Mouse (Mus musculus) hindbrain, postnatal 0 days (tissue): ENCODE measurements around the gene Myo3a. TPM values are rescaled to one million over a fixed set of nuclear protein-coding genes. Genes with fewer than 3 reads are reported as not detected.
"Not testable (repeated sequence)": the region's sequence is repeated elsewhere in the genome, so short reads cannot be mapped to it uniquely, and the experiment has no call there.

Source experiments
- ATAC-seq: fragments of 200-750 bp; cut with Nextera tagmentation; 2 replicates; pipeline ENCODE4 v1.8.0; 2017; ENCODE audit warnings: mild to moderate bottlenecking, moderate TSS enrichment, moderate library complexity
- DNase-seq: peaks from one replicate; pipeline ENCODE4 v3.0.0-alpha.2; 2015; ENCODE audit warnings: low spot score
- H3K27ac ChIP-seq: fragments of 300-500 bp; sonication (generic); 2 replicates; pipeline ENCODE4 v1.5.1; 2014; ENCODE audit warnings: mild to moderate bottlenecking
- H3K27me3 ChIP-seq: fragments of 300-500 bp; sonication (generic); 2 replicates; pipeline ENCODE4 v1.6.1; 2014; ENCODE audit warnings: low read length, mixed read lengths; ENCODE audit not compliant: insufficient read depth
- H3K36me3 ChIP-seq: fragments of 300-500 bp; sonication (generic); 2 replicates; pipeline ENCODE4 v1.6.1; 2014; ENCODE audit warnings: low read length, mixed read lengths; ENCODE audit not compliant: insufficient read depth
- H3K4me1 ChIP-seq: fragments of 300-500 bp; sonication (generic); 2 replicates; pipeline ENCODE4 v1.6.1; 2014; ENCODE audit warnings: antibody characterized with exemption, low read length, mixed read lengths; ENCODE audit not compliant: insufficient read depth
- H3K4me2 ChIP-seq: fragments of 300-500 bp; sonication (generic); 2 replicates; pipeline ENCODE4 v1.6.1; 2014; ENCODE audit warnings: low read depth, mild to moderate bottlenecking, low read length, moderate library complexity, mixed read lengths
- H3K4me3 ChIP-seq: fragments of 300-500 bp; sonication (generic); 2 replicates; pipeline ENCODE4 v1.5.1; 2014; ENCODE audit warnings: low read length
- H3K9ac ChIP-seq: fragments of 300-500 bp; sonication (generic); replicated peaks from 2 replicates; pipeline ENCODE4 v1.6.1; 2014; ENCODE audit warnings: mild to moderate bottlenecking, low read length, moderate library complexity, mixed read lengths
- H3K9me3 ChIP-seq: fragments of 300-500 bp; sonication (generic); 2 replicates; pipeline ENCODE4 v1.6.1; 2016; ENCODE audit warnings: low read length, mixed read lengths
- CTCF ChIP-seq: IDR thresholded peaks from 2 replicates; pipeline ENCODE4 v1.5.1; 2016; ENCODE audit warnings: antibody characterized with exemption, control low read depth, low read depth
- WGBS: fragments of 180-500 bp; shearing (Covaris S2); extraction: QIAGEN DNeasy Blood & Tissue Kit; methylation state at CpG from one replicate; pipeline ENCODE4 v1.1.7; 2014; 5-methylcytosine and 5-hydroxymethylcytosine counted together
- polyA plus RNA-seq: library from polyadenylated mRNA; unstranded; fragments of >200 nt; fragmentation: Nextera tagmentation; extraction: Ambion mirVana; gene quantifications from 2 replicates; pipeline ENCODE4 v1.2.1, GENCODE M21; 2015
- total RNA-seq: library from RNA; depleted of rRNA; stranded (reverse); fragments of >200 nt; gene quantifications from 2 replicates; pipeline ENCODE4 v1.2.3, GENCODE M21; 2014

Gene Myo3a
- total and polyA plus RNA-seq, 2 experiments from 2014 or later: 0.06 to 0.26 TPM

- not testable (repeated sequence) for H3K36me3 ChIP-seq, H3K27me3 ChIP-seq, H3K4me3 ChIP-seq, H3K9ac ChIP-seq, H3K4me2 ChIP-seq, H3K27ac ChIP-seq, DNase-seq, H3K9me3 ChIP-seq, H3K4me1 ChIP-seq
- WGBS: 86% methylated on average over 16 of the region's 17 CpGs
- ATAC-seq: peak; percentile 92
Measured at GRCm38 (mm10) chr2:22589382-22590205, 362.3 kb downstream of the Myo3a start.

- H3K36me3 ChIP-seq: no peaks in the 10 kb centered on the region
- ATAC-seq: no peak
- no peak for TF ChIP-seq CTCF
- H3K27me3 ChIP-seq: no peaks in the 10 kb centered on the region
- H3K4me3 ChIP-seq: no peak overlapping the region
- DNase-seq: no peak
- H3K9me3 ChIP-seq: no peaks in the 10 kb centered on the region
- H3K4me1 ChIP-seq: no peaks in the 10 kb centered on the region
- no peak overlapping the region for H3K4me2 ChIP-seq
- H3K9ac ChIP-seq: no peak overlapping the region
- H3K27ac ChIP-seq: no peak overlapping the region
Measured at GRCm38 (mm10) chr2:22590206-22590490, 362.8 kb downstream of the Myo3a start.

GRCm38 (mm10) chr2:22617951-22618350 is 390.6 kb downstream of the Myo3a start:
- TF ChIP-seq CTCF: peak; percentile 42
- Histone ChIP-seq H3K4me2 (no peak overlapping the region), H3K36me3 (no peaks in the 10 kb centered on the region), H3K9ac (no peak overlapping the region), H3K9me3 (no peaks in the 10 kb centered on the region), H3K4me3 (no peak overlapping the region), H3K27me3 (peaks cover 6% of the 10 kb centered on the region; the same call in 1 of the 2 replicates), H3K4me1 (peaks cover 9% of the 10 kb centered on the region; the same call in 1 of the 2 replicates), H3K27ac (no peak overlapping the region)
- no peak for ATAC-seq
- peak; percentile 56 for DNase-seq
- WGBS: 11% methylated on average over 9 of the region's 9 CpGs

GRCm38 (mm10) chr2:22619416-22619815 is 392.1 kb downstream of the Myo3a start:
- Histone ChIP-seq H3K27ac (peak overlapping the region; percentile 60; the same call in 1 of the 2 replicates), H3K4me3 (0 out of 2 replicates have a peak overlapping the region, but pooled peaks have one; percentile 14), H3K36me3 (no peaks in the 10 kb centered on the region), H3K9ac (no peak overlapping the region), H3K27me3 (peaks cover 17% of the 10 kb centered on the region), H3K9me3 (no peaks in the 10 kb centered on the region), H3K4me2 (peak overlapping the region; percentile 45), H3K4me1 (peaks cover 9% of the 10 kb centered on the region; the same call in 1 of the 2 replicates)
- DNase-seq (peak; percentile 6), ATAC-seq (no peak)
- TF ChIP-seq CTCF: no peak
- 3% methylated on average over 12 of the region's 12 CpGs for WGBS

GRCm38 (mm10) chr2:22620030-22620429 is 392.7 kb downstream of the Myo3a start:
- no peak overlapping the region for H3K4me3 ChIP-seq
- DNase-seq: peak; percentile 11
- 4% methylated on average over 6 of the region's 6 CpGs for WGBS

GRCm38 (mm10) chr2:22620534-22620933 is 393.2 kb downstream of the Myo3a start:
- Histone ChIP-seq H3K9ac (no peak overlapping the region; the same call in 1 of the 2 replicates), H3K4me2 (peak overlapping the region; percentile 80), H3K9me3 (no peaks in the 10 kb centered on the region), H3K4me1 (peaks cover 9% of the 10 kb centered on the region; the same call in 1 of the 2 replicates), H3K4me3 (no peak overlapping the region), H3K36me3 (no peaks in the 10 kb centered on the region), H3K27me3 (peaks cover 28% of the 10 kb centered on the region), H3K27ac (peak overlapping the region; percentile 81; the same call in 1 of the 2 replicates)
- WGBS: 2% methylated on average over 7 of the region's 7 CpGs
- no peak for ATAC-seq
- no peak for TF ChIP-seq CTCF
- DNase-seq: peak; percentile 53

More at GRCm38 (mm10) chr2:22620030-22620429, 392.7 kb downstream of the Myo3a start:
- ATAC-seq: no peak
- Histone ChIP-seq H3K27ac (peak overlapping the region; percentile 60), H3K27me3 (peaks cover 23% of the 10 kb centered on the region), H3K9me3 (no peaks in the 10 kb centered on the region), H3K4me2 (peak overlapping the region; percentile 45), H3K4me1 (peaks cover 9% of the 10 kb centered on the region; the same call in 1 of the 2 replicates), H3K36me3 (no peaks in the 10 kb centered on the region), H3K9ac (no peak overlapping the region)
- TF ChIP-seq CTCF: no peak
